In the genomic region with DNA sequence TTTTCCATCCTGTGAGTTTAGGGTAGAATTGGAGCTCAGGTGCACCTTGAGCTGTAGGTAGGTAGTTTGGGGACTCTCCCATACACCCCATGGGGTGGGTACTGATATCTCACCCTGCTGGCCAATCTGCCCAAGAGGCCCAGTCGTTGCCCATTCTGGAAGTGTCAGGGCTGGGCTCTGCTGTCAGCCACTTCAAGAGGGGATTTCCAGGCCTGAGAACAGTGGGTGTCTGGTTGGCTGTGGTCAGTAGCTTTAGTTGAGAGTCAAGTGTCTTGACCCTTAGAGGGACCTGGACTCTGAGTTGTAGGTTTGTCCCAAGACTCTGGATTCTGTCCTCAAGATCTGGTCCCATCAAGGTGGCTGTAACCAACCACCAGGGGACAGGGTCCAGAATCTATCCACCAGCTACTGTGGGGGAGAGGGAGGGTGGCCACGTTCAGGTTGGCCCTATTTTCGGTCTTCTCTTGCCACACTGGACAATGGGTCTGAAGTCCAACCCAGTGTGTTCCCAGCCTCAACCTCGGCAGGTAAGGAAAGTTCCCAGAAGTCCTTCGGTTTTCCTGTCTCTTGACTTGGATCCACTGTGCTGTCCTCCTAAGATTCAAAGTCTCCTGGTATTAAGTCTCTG, we compare ENCODE assay signal across 7 mouse cellular contexts.
DNase-seq lines count a peak whose midpoint lies in the region; ATAC-seq and TF ChIP-seq lines count a peak whose summit lies in the region.

No protein-coding gene starts in this region.

- 74% methylated on average over 5 of the region's 5 CpGs for WGBS in hindbrain, embryonic 11.5 days
- WGBS in liver, embryonic 14.5 days (ENCODE audit: insufficient replicate concordance), result 46% methylated on average over 5 of the region's 5 CpGs

- peak overlapping the region; percentile 19; the same call in 1 of the 2 replicates for H3K27ac ChIP-seq in CH12.LX (ENCODE audit: insufficient read depth, low read depth)
- no peak overlapping the region for H3K27ac ChIP-seq in hindbrain, embryonic 11.5 days (ENCODE audit: low read depth, low read length)
- H3K27ac ChIP-seq in liver, embryonic 14.5 days, result peak overlapping the region; percentile 93

- no peak for DNase-seq in CH12.LX (ENCODE audit: extremely low read depth)
- DNase-seq in hindbrain, embryonic 11.5 days (ENCODE audit: low spot score), result no peak
- DNase-seq in liver, embryonic 14.5 days (ENCODE audit: low read depth in 3 of 3, low spot score in 3 of 3), result no peak
- no peak for DNase-seq in frontal cortex, postnatal 36 days (ENCODE audit: low spot score in 2 of 2)
- no peak for DNase-seq in right cerebral cortex, adult 18-20 months
- DNase-seq in layer of hippocampus, adult 9-11 months, result no peak

- H3K4me1 ChIP-seq in CH12.LX (ENCODE audit: control insufficient read depth in 1 of 2, insufficient read depth in 2 of 2), result peaks cover 40 to 62% of the 10 kb centered on the region in 2 experiments
- H3K4me1 ChIP-seq in E14TG2a.4 (replicated peaks; ENCODE audit: low read depth, low read length), result peaks cover 76% of the 10 kb centered on the region
- peaks cover 33% of the 10 kb centered on the region for H3K4me1 ChIP-seq in hindbrain, embryonic 11.5 days (replicated peaks; ENCODE audit: control insufficient read depth, insufficient read depth, low read length)
- peaks cover 48 to 53% of the 10 kb centered on the region in 2 experiments for H3K4me1 ChIP-seq in liver, embryonic 14.5 days (replicated peaks; ENCODE audit: control insufficient read depth in 2 of 2, insufficient read depth in 2 of 2, low read length in 1 of 2)

- TF ChIP-seq EP300 in CH12.LX (IDR thresholded peaks at IDR 0.05; ENCODE audit: low read length), result no peak
- no peak for TF ChIP-seq EP300 in liver, embryonic 14.5 days (IDR thresholded peaks at IDR 0.05; ENCODE audit: low read depth)

- TF ChIP-seq CTCF in CH12.LX (conservative IDR thresholded peaks at IDR 0.05 in 1 of 2, IDR thresholded peaks at IDR 0.05 in 1 of 2; ENCODE audit: low read depth in 2 of 2, low read length in 2 of 2), result no peak; a peak in 1 of 4 replicates
- TF ChIP-seq CTCF in E14TG2a.4 (conservative IDR thresholded peaks at IDR 0.05; ENCODE audit: low read length), result no peak
- TF ChIP-seq CTCF in liver, embryonic 14.5 days (IDR thresholded peaks at IDR 0.05; ENCODE audit: low read depth), result 0 out of 2 replicates have a peak, but pooled peaks have one; percentile 29

- H3K4me2 ChIP-seq in CH12.LX (ENCODE audit: insufficient read depth, low read depth, poor library complexity, severe bottlenecking), result peak overlapping the region; percentile 86
- H3K4me2 ChIP-seq in hindbrain, embryonic 11.5 days (replicated peaks; ENCODE audit: low read depth, low read length), result peak overlapping the region; percentile 83
- H3K4me2 ChIP-seq in liver, embryonic 14.5 days (ENCODE audit: low read depth), result peak overlapping the region; percentile 88

- dilution Hi-C loops in CH12.LX (cut with MboI; ENCODE audit: extremely low pct_ligation_motif_present, extremely low pct_unique_long_range_greater_than_20kb, low sequenced_read_pairs), result no loop called here

- TF ChIP-seq RAD21 in CH12.LX (IDR thresholded peaks at IDR 0.05; ENCODE audit: low read depth, low read length), result no peak

- in situ Hi-C loops in CH12.LX (cut with MboI; ENCODE audit: low pct_ligation_motif_present, low pct_unique_long_range_greater_than_20kb, low sequenced_read_pairs), result loop anchor here (5.0 kb wide), 1 partner anchor 84 kb away; no protein-coding TSS in a partner anchor

- ATAC-seq in hindbrain, embryonic 11.5 days (ENCODE audit: low FRiP score), result no peak
- no peak for ATAC-seq in liver, embryonic 14.5 days (ENCODE audit: insufficient read depth)

- no peak for TF ChIP-seq POLR2A in CH12.LX (IDR thresholded peaks at IDR 0.05; ENCODE audit: low read depth, low read length)

- peaks cover 2 to 23% of the 10 kb centered on the region in 2 experiments for H3K36me3 ChIP-seq in CH12.LX (replicated peaks in 1 of 2; ENCODE audit: control insufficient read depth in 1 of 2, insufficient read depth in 1 of 2, low read length in 1 of 2)
- H3K36me3 ChIP-seq in E14TG2a.4 (ENCODE audit: insufficient read depth, low read length), result no peaks in the 10 kb centered on the region
- H3K36me3 ChIP-seq in hindbrain, embryonic 11.5 days (ENCODE audit: control insufficient read depth, insufficient read depth, low read length), result no peaks in the 10 kb centered on the region
- 0 out of 2 replicates have a peak, but pooled peaks cover 2% of the 10 kb centered on the region for H3K36me3 ChIP-seq in liver, embryonic 14.5 days (replicated peaks; ENCODE audit: control insufficient read depth, insufficient read depth, low read depth)

- peak overlapping the region; percentile 97; the same call in 1 of the 2 replicates for H3K9ac ChIP-seq in CH12.LX (ENCODE audit: insufficient read depth, low read depth)
- H3K9ac ChIP-seq in hindbrain, embryonic 11.5 days (ENCODE audit: low read depth, low read length), result peak overlapping the region; percentile 1; the same call in 1 of the 2 replicates
- H3K9ac ChIP-seq in liver, embryonic 14.5 days (replicated peaks), result peak overlapping the region; percentile 92

- H3K4me3 ChIP-seq in CH12.LX (replicated peaks in 1 of 3; ENCODE audit: low read depth in 2 of 3, low read length in 2 of 3, poor library complexity in 1 of 3) (peak overlapping the region; percentile 72 to 94 (median 87)), E14TG2a.4 (replicated peaks; ENCODE audit: low read length) (peak overlapping the region; percentile 88; the same call in 1 of the 2 replicates)
- peak overlapping the region; percentile 91 for H3K4me3 ChIP-seq in hindbrain, embryonic 11.5 days (ENCODE audit: low read depth, low read length)
- peak overlapping the region; percentile 98 to 99 for H3K4me3 ChIP-seq in liver, embryonic 14.5 days (ENCODE audit: insufficient read depth in 1 of 2, low read depth in 2 of 2, low read length in 2 of 2)

- peaks cover 77% of the 10 kb centered on the region for H3K79me2 ChIP-seq in CH12.LX (replicated peaks; ENCODE audit: control insufficient read depth, extremely low read depth, insufficient read depth, poor library complexity, severe bottlenecking)

- H3K27me3 ChIP-seq in CH12.LX (replicated peaks), result no peaks in the 10 kb centered on the region
- peaks cover 41% of the 10 kb centered on the region for H3K27me3 ChIP-seq in E14TG2a.4 (ENCODE audit: insufficient read depth, low read length)
- no peaks in the 10 kb centered on the region for H3K27me3 ChIP-seq in hindbrain, embryonic 11.5 days (ENCODE audit: control insufficient read depth, insufficient read depth, low read length)
- H3K27me3 ChIP-seq in liver, embryonic 14.5 days (ENCODE audit: control insufficient read depth, insufficient read depth, low read length), result no peaks in the 10 kb centered on the region

- H3K9me3 ChIP-seq in CH12.LX (replicated peaks; ENCODE audit: low read length), result peaks cover 5% of the 10 kb centered on the region
- no peaks in the 10 kb centered on the region for H3K9me3 ChIP-seq in E14TG2a.4 (ENCODE audit: low read length)
- no peaks in the 10 kb centered on the region for H3K9me3 ChIP-seq in hindbrain, embryonic 11.5 days (ENCODE audit: control insufficient read depth, low read length)
- H3K9me3 ChIP-seq in liver, embryonic 14.5 days (ENCODE audit: control insufficient read depth, low read length), result no peaks in the 10 kb centered on the region

TF ChIP-seq in CH12.LX, 34 proteins besides CTCF, POLR2A, EP300 and RAD21:
- TF ChIP-seq TCF12 (IDR thresholded peaks at IDR 0.05; ENCODE audit: low read depth, low read length) (0 out of 2 replicates have a peak, but pooled peaks have one; percentile 10), IRF4 (IDR thresholded peaks at IDR 0.05; ENCODE audit: low read depth, low read length) (0 out of 2 replicates have a peak, but pooled peaks have one; percentile 12), SMC3 (IDR thresholded peaks at IDR 0.05; ENCODE audit: low read depth, low read length) (no peak)

Comparison
In these comparisons a context has a peak if more than half of its experiments do, and no peak if none do; other contexts are left out.
1. H3K9ac ChIP-seq: peak in every context shown above with its lines; median percentile 97 in CH12.LX; 92 in liver, embryonic 14.5 days; 1 in hindbrain, embryonic 11.5 days.